Comparison of ENCODE assay signal across 21 mouse cellular contexts in the genomic region with DNA sequence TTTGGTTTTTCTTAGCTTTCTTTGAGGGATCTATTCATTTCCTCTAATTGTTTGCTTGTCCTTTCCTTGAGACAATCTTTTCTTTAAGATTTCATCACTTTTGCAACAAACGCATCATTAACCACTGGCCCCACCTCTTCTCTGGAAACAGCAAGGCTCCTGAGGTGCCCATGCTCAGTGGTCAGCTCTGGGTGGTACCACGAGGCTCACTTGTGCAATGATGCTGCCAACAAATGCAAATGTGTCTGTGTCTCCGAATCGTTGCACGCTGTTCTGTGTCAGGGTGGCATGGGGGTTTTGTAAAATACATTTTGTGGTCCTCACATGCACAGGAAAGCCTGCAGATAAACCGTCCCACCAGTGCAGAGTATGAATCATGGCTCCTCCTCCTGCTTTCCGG.
"Had no signal": no experiment of that assay in that cellular context is flagged by ENCODE, and none has a peak within 500 bp of the region (broad histone marks: within the 10 kb centered on the region; RNA-seq: fewer than 3 reads in every experiment).

No protein-coding gene starts in this region.

- H3K9ac ChIP-seq: liver, embryonic 13.5 days; midbrain, embryonic 15.5 days; neural tube, embryonic 12.5 days; neural tube, embryonic 15.5 days had no signal

- ATAC-seq: intestine, postnatal 0 days; midbrain, embryonic 15.5 days had no signal

- H3K9me3 ChIP-seq: liver, embryonic 13.5 days; megakaryocyte, embryonic 14.5 days; midbrain, embryonic 10.5 days; midbrain, embryonic 15.5 days; neural tube, embryonic 12.5 days; neural tube, embryonic 15.5 days had no signal

- H3K27me3 ChIP-seq: liver, embryonic 13.5 days; megakaryocyte, embryonic 14.5 days; midbrain, embryonic 15.5 days; neural tube, embryonic 12.5 days; neural tube, embryonic 15.5 days had no signal

- H3K27ac ChIP-seq: left cerebral cortex, adult 2 months; liver, embryonic 13.5 days; midbrain, embryonic 10.5 days; midbrain, embryonic 15.5 days; neural tube, embryonic 12.5 days; neural tube, embryonic 15.5 days; stomach, postnatal 0 days had no signal

- H3K4me1 ChIP-seq: liver, embryonic 13.5 days; midbrain, embryonic 10.5 days; midbrain, embryonic 15.5 days; neural tube, embryonic 12.5 days; neural tube, embryonic 15.5 days had no signal

- H3K4me3 ChIP-seq: left cerebral cortex, adult 2 months; liver, embryonic 13.5 days; midbrain, embryonic 10.5 days; midbrain, embryonic 15.5 days; neural tube, embryonic 12.5 days; neural tube, embryonic 15.5 days had no signal

- H3K4me2 ChIP-seq: liver, embryonic 13.5 days; midbrain, embryonic 15.5 days; neural tube, embryonic 12.5 days; neural tube, embryonic 15.5 days had no signal

- DNase-seq: kidney, adult 2 months; kidney, postnatal 10 days; kidney, postnatal 36 days; layer of hippocampus, postnatal 36 days; liver, embryonic 13.5 days; lung, adult 2 months; lung, postnatal 14 days; right cerebral cortex, adult 18-20 months; right cerebral cortex, postnatal 14 days; right cerebral cortex, postnatal 4 days; thymus, adult 2 months; thymus, postnatal 14 days; thymus, postnatal 4 days had no signal

- H3K36me3 ChIP-seq: liver, embryonic 13.5 days; midbrain, embryonic 10.5 days; midbrain, embryonic 15.5 days; neural tube, embryonic 12.5 days; neural tube, embryonic 15.5 days had no signal
